Mouse (Mus musculus): ENCODE data around the gene Bloc1s3. TPM values are rescaled to one million over a fixed set of nuclear protein-coding genes. Genes with fewer than 3 reads are reported as not detected.
A peak's percentile ranks its signal among the peaks of the same experiment; 100 is the strongest.
"Not testable (repeated sequence)": the region's sequence is repeated elsewhere in the genome, so short reads cannot be mapped to it uniquely, and the experiment has no call there.

The Bloc1s3 gene
- polyA plus RNA-seq, 1 experiment from 2014 or later, result 2.2 TPM

DNA sequence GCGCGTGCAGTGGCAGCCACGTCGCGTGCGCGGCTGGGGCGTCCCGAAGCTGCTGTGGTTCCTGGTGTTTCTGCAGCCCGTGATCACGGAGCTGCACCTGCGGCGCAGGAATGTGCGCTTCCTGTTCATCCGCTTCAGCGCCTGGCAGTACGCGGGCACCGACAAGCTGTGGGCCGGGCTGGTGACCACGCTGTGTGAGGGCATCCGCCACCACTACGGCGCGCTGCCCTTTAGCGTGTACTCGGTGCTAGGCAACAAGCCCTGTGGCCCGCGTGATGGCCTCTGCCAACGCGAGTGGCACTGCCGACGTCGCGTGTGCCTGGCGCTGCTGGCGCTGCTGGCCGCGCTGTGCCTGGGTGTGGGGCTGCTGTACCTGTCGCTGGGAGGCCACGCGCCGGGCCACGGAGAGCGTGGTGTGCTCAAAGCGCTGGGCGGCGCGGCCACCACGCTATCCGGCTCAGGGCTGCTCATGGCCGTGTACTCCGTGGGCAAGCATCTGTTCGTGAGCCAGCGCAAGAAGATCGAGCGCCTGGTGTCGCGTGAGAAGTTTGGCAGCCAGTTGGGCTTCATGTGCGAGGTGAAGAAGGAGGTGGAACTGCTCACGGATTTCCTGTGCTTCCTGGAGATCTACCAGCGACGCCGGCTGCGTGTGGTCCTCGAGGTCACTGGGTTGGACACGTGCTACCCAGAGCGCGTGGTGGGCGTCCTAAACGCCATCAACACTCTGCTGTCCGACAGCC lies 15.0 kb upstream of the Bloc1s3 start:
- 8% methylated on average over 72 of the region's 72 CpGs for WGBS
- Histone ChIP-seq H3K4me3 (ENCODE audit: low read length) (peak overlapping the region; percentile 51), H3K9me3 (ENCODE audit: low read length) (no peaks in the 10 kb centered on the region), H3K4me1 (ENCODE audit: insufficient read depth, low read length) (peaks cover 21% of the 10 kb centered on the region), H3K27me3 (ENCODE audit: insufficient read depth, low read length) (peaks cover 74% of the 10 kb centered on the region), H3K36me3 (ENCODE audit: insufficient read depth, low read length) (0 out of 2 replicates have a peak, but pooled peaks cover 2% of the 10 kb centered on the region), H3K27ac (ENCODE audit: low read length) (no peak overlapping the region), H3K4me2 (replicated peaks; ENCODE audit: low read depth, low read length) (peak overlapping the region; percentile 77), H3K9ac (replicated peaks; ENCODE audit: low read length) (peak overlapping the region; percentile 34; the same call in 1 of the 2 replicates)
- 0 out of 2 replicates have a peak, but pooled peaks have one; percentile 14 for ATAC-seq (ENCODE audit: low FRiP score, low TSS enrichment)

GRCm38 (mm10) chr7:19520032-19520431 lies 11.9 kb upstream of the Bloc1s3 start:
- WGBS, result 6% methylated on average over 19 of the region's 23 CpGs
- peaks cover 78% of the 10 kb centered on the region for H3K27me3 ChIP-seq (ENCODE audit: insufficient read depth, low read length)
- H3K27ac ChIP-seq (ENCODE audit: low read length), result no peak overlapping the region
- no peak for ATAC-seq (ENCODE audit: low FRiP score, low TSS enrichment)
- H3K4me3 ChIP-seq (ENCODE audit: low read length), result peak overlapping the region; percentile 31
- no peaks in the 10 kb centered on the region for H3K36me3 ChIP-seq (ENCODE audit: insufficient read depth, low read length)
- H3K4me2 ChIP-seq (replicated peaks; ENCODE audit: low read depth, low read length), result peak overlapping the region; percentile 47
- H3K9me3 ChIP-seq (ENCODE audit: low read length), result no peaks in the 10 kb centered on the region
- peak overlapping the region; percentile 61 for H3K9ac ChIP-seq (replicated peaks; ENCODE audit: low read length)
- H3K4me1 ChIP-seq (ENCODE audit: insufficient read depth, low read length), result peaks cover 21% of the 10 kb centered on the region

GRCm38 (mm10) chr7:19517652-19518365 lies 9.6 kb upstream of the Bloc1s3 start, which contains the start of gene Nkpd1:
TSS of gene Nkpd1 (plus strand) at chr7:19517838.
- H3K9me3 ChIP-seq (ENCODE audit: low read length), result no peaks in the 10 kb centered on the region
- no peak within 1 kb of the TSS for H3K27ac ChIP-seq (ENCODE audit: low read length)
- H3K4me3 ChIP-seq (ENCODE audit: low read length), result peak within 1 kb of the TSS; percentile 23; the same call in 1 of the 2 replicates
- ATAC-seq (ENCODE audit: low FRiP score, low TSS enrichment), result no peak
- H3K4me1 ChIP-seq (ENCODE audit: insufficient read depth, low read length), result peaks cover 9% of the 10 kb centered on the region
- H3K4me2 ChIP-seq (replicated peaks; ENCODE audit: low read depth, low read length), result peak within 1 kb of the TSS; percentile 50
- 2% methylated on average over 19 of the region's 29 CpGs for WGBS
- no peaks in the 10 kb centered on the region for H3K36me3 ChIP-seq (ENCODE audit: insufficient read depth, low read length)
- H3K27me3 ChIP-seq (ENCODE audit: insufficient read depth, low read length), result peaks cover 55% of the 10 kb centered on the region
- peak within 1 kb of the TSS; percentile 3; the same call in 1 of the 2 replicates for H3K9ac ChIP-seq (replicated peaks; ENCODE audit: low read length)

DNA sequence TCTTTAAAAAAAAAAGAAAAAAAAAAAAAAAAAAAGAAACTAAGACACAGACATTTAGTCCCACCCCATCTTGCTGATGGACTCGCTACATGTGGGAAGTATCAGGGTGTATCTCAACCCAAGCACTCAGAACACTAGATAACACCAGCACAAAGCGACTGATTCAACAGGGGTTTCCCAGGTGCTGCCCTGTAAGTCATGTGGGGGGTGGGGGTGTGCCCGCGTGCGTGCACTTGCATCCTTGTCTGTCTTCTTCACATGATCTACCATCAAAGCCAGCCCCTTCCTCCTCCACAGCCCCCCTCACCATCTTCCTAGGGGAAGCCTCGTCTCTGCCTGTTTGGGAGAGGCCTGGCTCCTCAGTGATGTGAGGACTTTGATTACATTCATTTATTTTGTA lies 4.2 kb upstream of the Bloc1s3 start:
- H3K36me3 ChIP-seq (ENCODE audit: insufficient read depth, low read length), result no peaks in the 10 kb centered on the region
- no peak overlapping the region for H3K4me3 ChIP-seq (ENCODE audit: low read length)
- H3K4me2 ChIP-seq (replicated peaks; ENCODE audit: low read depth, low read length), result no peak overlapping the region
- ATAC-seq (ENCODE audit: low FRiP score, low TSS enrichment), result no peak
- peaks cover 4% of the 10 kb centered on the region; the same call in 1 of the 2 replicates for H3K27me3 ChIP-seq (ENCODE audit: insufficient read depth, low read length)
- no peak overlapping the region for H3K27ac ChIP-seq (ENCODE audit: low read length)
- no peaks in the 10 kb centered on the region for H3K9me3 ChIP-seq (ENCODE audit: low read length)
- peaks cover 13% of the 10 kb centered on the region for H3K4me1 ChIP-seq (ENCODE audit: insufficient read depth, low read length)
- WGBS, result 73% methylated on average over 6 of the region's 6 CpGs
- H3K9ac ChIP-seq (replicated peaks; ENCODE audit: low read length), result no peak overlapping the region

GRCm38 (mm10) chr7:19511934-19512333 lies 3.8 kb upstream of the Bloc1s3 start:
- not testable (repeated sequence) for ATAC-seq (ENCODE audit: low FRiP score, low TSS enrichment); H3K4me3 ChIP-seq (ENCODE audit: low read length); H3K27me3 ChIP-seq (ENCODE audit: insufficient read depth, low read length); H3K27ac ChIP-seq (ENCODE audit: low read length); H3K4me2 ChIP-seq (replicated peaks; ENCODE audit: low read depth, low read length); H3K9ac ChIP-seq (replicated peaks; ENCODE audit: low read length); H3K36me3 ChIP-seq (ENCODE audit: insufficient read depth, low read length); H3K9me3 ChIP-seq (ENCODE audit: low read length)
- 70% methylated on average over 6 of the region's 7 CpGs for WGBS
- peaks cover 16% of the 10 kb centered on the region for H3K4me1 ChIP-seq (ENCODE audit: insufficient read depth, low read length)

- Histone ChIP-seq H3K27me3 (ENCODE audit: insufficient read depth, low read length) (no peaks in the 10 kb centered on the region), H3K4me2 (replicated peaks; ENCODE audit: low read depth, low read length) (no peak overlapping the region), H3K9me3 (ENCODE audit: low read length) (no peaks in the 10 kb centered on the region), H3K27ac (ENCODE audit: low read length) (no peak overlapping the region), H3K4me3 (ENCODE audit: low read length) (peak overlapping the region; percentile 74; the same call in 1 of the 2 replicates), H3K36me3 (ENCODE audit: insufficient read depth, low read length) (no peaks in the 10 kb centered on the region), H3K9ac (replicated peaks; ENCODE audit: low read length) (peak overlapping the region; percentile 86; the same call in 1 of the 2 replicates), H3K4me1 (ENCODE audit: insufficient read depth, low read length) (peaks cover 21% of the 10 kb centered on the region)
- WGBS, result 88% methylated on average over 7 of the region's 7 CpGs
- no peak for ATAC-seq (ENCODE audit: low FRiP score, low TSS enrichment)
Observed at GRCm38 (mm10) chr7:19509786-19510185, 1.6 kb upstream of the Bloc1s3 start.

- peaks cover 21% of the 10 kb centered on the region for H3K4me1 ChIP-seq (ENCODE audit: insufficient read depth, low read length)
- WGBS, result 7% methylated on average over 15 of the region's 15 CpGs
- peak overlapping the region; percentile 86 for H3K9ac ChIP-seq (replicated peaks; ENCODE audit: low read length)
- H3K27ac ChIP-seq (ENCODE audit: low read length), result peak overlapping the region; percentile 56
- ATAC-seq (ENCODE audit: low FRiP score, low TSS enrichment), result no peak
- peak overlapping the region; percentile 84 for H3K4me2 ChIP-seq (replicated peaks; ENCODE audit: low read depth, low read length)
- H3K27me3 ChIP-seq (ENCODE audit: insufficient read depth, low read length), result no peaks in the 10 kb centered on the region
- no peaks in the 10 kb centered on the region for H3K36me3 ChIP-seq (ENCODE audit: insufficient read depth, low read length)
- H3K4me3 ChIP-seq (ENCODE audit: low read length), result peak overlapping the region; percentile 74
- no peaks in the 10 kb centered on the region for H3K9me3 ChIP-seq (ENCODE audit: low read length)
Observed at GRCm38 (mm10) chr7:19508924-19509568, 879 bp upstream of the Bloc1s3 start.

- H3K4me2 ChIP-seq (replicated peaks; ENCODE audit: low read depth, low read length), result peak overlapping the region; percentile 84
- no peak overlapping the region for H3K27ac ChIP-seq (ENCODE audit: low read length)
- H3K27me3 ChIP-seq (ENCODE audit: insufficient read depth, low read length), result no peaks in the 10 kb centered on the region
- no peaks in the 10 kb centered on the region for H3K36me3 ChIP-seq (ENCODE audit: insufficient read depth, low read length)
- H3K9ac ChIP-seq (replicated peaks; ENCODE audit: low read length), result peak overlapping the region; percentile 86
- peaks cover 23% of the 10 kb centered on the region for H3K4me1 ChIP-seq (ENCODE audit: insufficient read depth, low read length)
- H3K4me3 ChIP-seq (ENCODE audit: low read length), result peak overlapping the region; percentile 74
- no peak for ATAC-seq (ENCODE audit: low FRiP score, low TSS enrichment)
- H3K9me3 ChIP-seq (ENCODE audit: low read length), result no peaks in the 10 kb centered on the region
- WGBS, result 3% methylated on average over 18 of the region's 18 CpGs
Observed at GRCm38 (mm10) chr7:19507612-19507981, 570 bp downstream of the Bloc1s3 start.

- peak overlapping the region; percentile 74 for H3K4me3 ChIP-seq (ENCODE audit: low read length)
- ATAC-seq (ENCODE audit: low FRiP score, low TSS enrichment), result 0 out of 2 replicates have a peak, but pooled peaks have one; percentile 18
- under 1% methylated on average over 61 of the region's 71 CpGs for WGBS
- H3K4me1 ChIP-seq (ENCODE audit: insufficient read depth, low read length), result peaks cover 23% of the 10 kb centered on the region
- peak overlapping the region; percentile 84 for H3K4me2 ChIP-seq (replicated peaks; ENCODE audit: low read depth, low read length)
- no peaks in the 10 kb centered on the region for H3K36me3 ChIP-seq (ENCODE audit: insufficient read depth, low read length)
- no peak overlapping the region for H3K27ac ChIP-seq (ENCODE audit: low read length)
- peak overlapping the region; percentile 86 for H3K9ac ChIP-seq (replicated peaks; ENCODE audit: low read length)
- H3K9me3 ChIP-seq (ENCODE audit: low read length), result no peaks in the 10 kb centered on the region
- H3K27me3 ChIP-seq (ENCODE audit: insufficient read depth, low read length), result no peaks in the 10 kb centered on the region
Observed at GRCm38 (mm10) chr7:19506969-19507611, 1.1 kb downstream of the Bloc1s3 start.
